Mouse (Mus musculus) neural tube, embryonic 11.5 days (tissue): Measurements from ENCODE around the gene Vmo1. TPM values are rescaled to one million over a fixed set of nuclear protein-coding genes. Genes with fewer than 3 reads are reported as not detected.
"Not testable (repeated sequence)": the region's sequence is repeated elsewhere in the genome, so short reads cannot be mapped to it uniquely, and the experiment has no call there.

Source experiments
- ATAC-seq: fragments of 200-750 bp; cut with Nextera tagmentation; 2 replicates; pipeline ENCODE4 v1.8.0; 2017; ENCODE audit warnings: moderate number of reproducible peaks, mild to moderate bottlenecking, moderate TSS enrichment, moderate library complexity; ENCODE audit not compliant: insufficient read depth, low FRiP score, low TSS enrichment
- DNase-seq: peaks from one replicate; pipeline ENCODE4 v3.0.0-alpha.2; 2015; ENCODE audit warnings: low spot score
- H3K27ac ChIP-seq: fragments of 300-500 bp; sonication (generic); 2 replicates; pipeline ENCODE4 v1.5.1; 2014; ENCODE audit warnings: low read depth, mild to moderate bottlenecking, low read length
- H3K27me3 ChIP-seq: fragments of 300-500 bp; sonication (generic); 2 replicates; pipeline ENCODE4 v1.6.1; 2014; ENCODE audit warnings: mild to moderate bottlenecking, low read length, mixed read lengths; ENCODE audit not compliant: control insufficient read depth, insufficient read depth
- H3K36me3 ChIP-seq: fragments of 300-500 bp; sonication (generic); 2 replicates; pipeline ENCODE4 v1.6.1; 2014; ENCODE audit warnings: mild to moderate bottlenecking, low read length, moderate library complexity, mixed read lengths; ENCODE audit not compliant: control insufficient read depth, insufficient read depth
- H3K4me1 ChIP-seq: fragments of 300-500 bp; sonication (generic); 2 replicates; pipeline ENCODE4 v1.6.1; 2014; ENCODE audit warnings: low read length, mixed read lengths; ENCODE audit not compliant: control insufficient read depth, insufficient read depth
- H3K4me2 ChIP-seq: fragments of 300-500 bp; sonication (generic); 2 replicates; pipeline ENCODE4 v1.6.1; 2014; ENCODE audit warnings: low read depth, mild to moderate bottlenecking, moderate library complexity
- H3K4me3 ChIP-seq: fragments of 300-500 bp; sonication (generic); 2 replicates; pipeline ENCODE4 v1.5.1; 2014; ENCODE audit warnings: low read depth, low read length
- H3K9ac ChIP-seq: fragments of 300-500 bp; sonication (generic); 2 replicates; pipeline ENCODE4 v1.6.1; 2014; ENCODE audit warnings: mild to moderate bottlenecking, low read length
- H3K9me3 ChIP-seq: fragments of 300-500 bp; sonication (generic); 2 replicates; pipeline ENCODE4 v1.6.1; 2016; ENCODE audit warnings: low read length; ENCODE audit not compliant: control insufficient read depth
- WGBS: fragments of 180-500 bp; shearing (Covaris S2); extraction: QIAGEN DNeasy Blood & Tissue Kit; methylation state at CpG from one replicate; pipeline ENCODE4 v1.1.7; 2014; 5-methylcytosine and 5-hydroxymethylcytosine counted together
- polyA plus RNA-seq: library from polyadenylated mRNA; unstranded; fragments of >200 nt; fragmentation: Nextera tagmentation; extraction: Ambion mirVana; gene quantifications from 2 replicates; pipeline ENCODE4 v1.2.1, GENCODE M21; 2014

Vmo1 gene
- polyA plus RNA-seq, 1 experiment from 2014 or later, result not detected

- ATAC-seq (peak; percentile 29), DNase-seq (no peak)
- WGBS, result 4% methylated on average over 12 of the region's 12 CpGs
- no peaks in the 10 kb centered on the region for H3K27me3 ChIP-seq
- peak overlapping the region; percentile 70 for H3K9ac ChIP-seq
- H3K27ac ChIP-seq, result no peak overlapping the region
- H3K4me2 ChIP-seq, result peak overlapping the region; percentile 74
- H3K36me3 ChIP-seq, result peaks cover 9% of the 10 kb centered on the region
- peaks cover 5% of the 10 kb centered on the region; the same call in 1 of the 2 replicates for H3K4me1 ChIP-seq
- no peaks in the 10 kb centered on the region for H3K9me3 ChIP-seq
- H3K4me3 ChIP-seq, result peak overlapping the region; percentile 82
Measured at GRCm38 (mm10) chr11:70525726-70526125, 11.3 kb upstream of the Vmo1 start.

GRCm38 (mm10) chr11:70525184-70525678, 10.8 kb upstream of the Vmo1 start, which contains the start of gene Psmb6:
TSS of gene Psmb6 (plus strand) at chr11:70525367.
- 0% methylated on average over 25 of the region's 26 CpGs for WGBS
- ATAC-seq, result peak; percentile 89
- Histone ChIP-seq H3K36me3 (peaks cover 9% of the 10 kb centered on the region), H3K9ac (peak within 1 kb of the TSS; percentile 70), H3K27me3 (no peaks in the 10 kb centered on the region), H3K27ac (no peak within 1 kb of the TSS), H3K4me1 (peaks cover 5% of the 10 kb centered on the region; the same call in 1 of the 2 replicates), H3K4me3 (peak within 1 kb of the TSS; percentile 82), H3K4me2 (peak within 1 kb of the TSS; percentile 74), H3K9me3 (no peaks in the 10 kb centered on the region)
- peak; percentile 93 for DNase-seq

- no peak overlapping the region for H3K9ac ChIP-seq
- peaks cover 5% of the 10 kb centered on the region; the same call in 1 of the 2 replicates for H3K4me1 ChIP-seq
- no peak for DNase-seq
- WGBS, result 7% methylated on average over 8 of the region's 8 CpGs
- no peaks in the 10 kb centered on the region for H3K9me3 ChIP-seq
- no peaks in the 10 kb centered on the region for H3K27me3 ChIP-seq
- H3K4me2 ChIP-seq, result peak overlapping the region; percentile 40
- no peak; the same call in 1 of the 2 replicates for ATAC-seq
- no peak overlapping the region for H3K27ac ChIP-seq
- H3K4me3 ChIP-seq, result peak overlapping the region; percentile 3; the same call in 1 of the 2 replicates
- peaks cover 9% of the 10 kb centered on the region for H3K36me3 ChIP-seq
Measured at GRCm38 (mm10) chr11:70524782-70525181, 10.4 kb upstream of the Vmo1 start.

- H3K9ac ChIP-seq, H3K27me3 ChIP-seq, ATAC-seq, H3K27ac ChIP-seq, H3K4me3 ChIP-seq, H3K9me3 ChIP-seq, H3K4me1 ChIP-seq, H3K36me3 ChIP-seq, H3K4me2 ChIP-seq: not testable (repeated sequence)
- whole genome bisulfite sequencing, result 93% methylated on average over 8 of the region's 8 CpGs
- peak; percentile 18 for DNase-seq
Measured at GRCm38 (mm10) chr11:70523306-70523989, 9.0 kb upstream of the Vmo1 start.

GRCm38 (mm10) chr11:70520178-70520769, 5.9 kb upstream of the Vmo1 start:
- ATAC-seq, result 0 out of 2 replicates have a peak, but pooled peaks have one; percentile 27
- DNase-seq, result peak; percentile 55
- Histone ChIP-seq H3K27ac (no peak overlapping the region), H3K27me3 (no peaks in the 10 kb centered on the region), H3K9ac (peak overlapping the region; percentile 59), H3K4me2 (peak overlapping the region; percentile 37), H3K4me3 (peak overlapping the region; percentile 22; the same call in 1 of the 2 replicates), H3K9me3 (no peaks in the 10 kb centered on the region), H3K4me1 (no peaks in the 10 kb centered on the region), H3K36me3 (no peaks in the 10 kb centered on the region)
- 10% methylated on average over 41 of the region's 41 CpGs for WGBS

- no peak for DNase-seq
- Histone ChIP-seq H3K9ac (peak within 1 kb of the TSS; percentile 59), H3K4me1 (no peaks in the 10 kb centered on the region), H3K4me3 (peak within 1 kb of the TSS; percentile 22; the same call in 1 of the 2 replicates), H3K27ac (no peak within 1 kb of the TSS), H3K36me3 (no peaks in the 10 kb centered on the region), H3K4me2 (peak within 1 kb of the TSS; percentile 37), H3K9me3 (no peaks in the 10 kb centered on the region), H3K27me3 (no peaks in the 10 kb centered on the region)
- 76% methylated on average over 10 of the region's 10 CpGs for WGBS
- ATAC-seq, result no peak
Measured at GRCm38 (mm10) chr11:70518923-70519322, 4.5 kb upstream of the Vmo1 start, which contains the start of gene Gltpd2. TSS of gene Gltpd2 (plus strand) at chr11:70519196.

- Histone ChIP-seq H3K4me3 (no peak overlapping the region), H3K36me3 (no peaks in the 10 kb centered on the region), H3K9ac (no peak overlapping the region), H3K27ac (no peak overlapping the region), H3K4me1 (no peaks in the 10 kb centered on the region), H3K9me3 (no peaks in the 10 kb centered on the region), H3K4me2 (no peak overlapping the region), H3K27me3 (no peaks in the 10 kb centered on the region)
- DNase-seq (no peak), ATAC-seq (no peak)
- 43% methylated on average over 1 of the region's 1 CpGs for WGBS
Measured at GRCm38 (mm10) chr11:70518436-70518835, 4.0 kb upstream of the Vmo1 start.

GRCm38 (mm10) chr11:70516352-70516751, 1.9 kb upstream of the Vmo1 start:
- H3K27me3 ChIP-seq, result no peaks in the 10 kb centered on the region
- no peak overlapping the region for H3K4me2 ChIP-seq
- ATAC-seq, result no peak
- no peak overlapping the region for H3K9ac ChIP-seq
- peak; percentile 17 for DNase-seq
- 26% methylated on average over 2 of the region's 2 CpGs for WGBS
- no peak overlapping the region for H3K4me3 ChIP-seq
- H3K4me1 ChIP-seq, result no peaks in the 10 kb centered on the region
- H3K9me3 ChIP-seq, result no peaks in the 10 kb centered on the region
- no peaks in the 10 kb centered on the region for H3K36me3 ChIP-seq
- H3K27ac ChIP-seq, result no peak overlapping the region
